Mouse (Mus musculus): ENCODE data around the gene Kras. TPM values are rescaled to one million over a fixed set of nuclear protein-coding genes. Genes with fewer than 3 reads are reported as not detected.

The Kras gene
- total and polyA plus RNA-seq, 3 experiments, result 5.9 to 32.8 (median 18.8) TPM

GRCm38 (mm10) chr6:145250820-145251219 is 781 bp upstream of the Kras start:
- peaks cover 12% of the 10 kb centered on the region for H3K27me3 ChIP-seq (replicated peaks)
- dilution Hi-C loops (cut with MboI; ENCODE audit: extremely low pct_ligation_motif_present, extremely low pct_unique_long_range_greater_than_20kb, low sequenced_read_pairs) (no loop called here), in situ Hi-C loops (cut with MboI; ENCODE audit: low pct_ligation_motif_present, low pct_unique_long_range_greater_than_20kb, low sequenced_read_pairs) (no loop called here)
- TF ChIP-seq BHLHE40 (IDR thresholded peaks at IDR 0.05; ENCODE audit: low read depth, low read length) (no peak), ZKSCAN1 (IDR thresholded peaks at IDR 0.05; ENCODE audit: borderline replicate concordance, low read depth, low read length) (no peak), ELF1 (IDR thresholded peaks at IDR 0.05; ENCODE audit: low read depth, low read length) (no peak), GABPA (IDR thresholded peaks at IDR 0.05; ENCODE audit: insufficient replicate concordance, low read depth, low read length) (no peak), ZC3H11A (IDR thresholded peaks at IDR 0.05; ENCODE audit: low read depth, low read length) (no peak), TCF12 (IDR thresholded peaks at IDR 0.05; ENCODE audit: low read depth, low read length) (no peak), POLR2AphosphoS2 (IDR thresholded peaks at IDR 0.05; ENCODE audit: low read depth, low read length) (no peak), NELFE (IDR thresholded peaks at IDR 0.05; ENCODE audit: low read depth, low read length) (no peak), SIN3A (IDR thresholded peaks at IDR 0.05; ENCODE audit: low read length) (no peak), CTCF (conservative IDR thresholded peaks at IDR 0.05 in 1 of 2, IDR thresholded peaks at IDR 0.05 in 1 of 2; ENCODE audit: low read depth in 2 of 2, low read length in 2 of 2) (no peak), E2F4 (IDR thresholded peaks at IDR 0.05; ENCODE audit: insufficient replicate concordance, low read depth, low read length) (no peak), CHD1 (IDR thresholded peaks at IDR 0.05; ENCODE audit: low read depth, low read length) (no peak), RCOR1 (conservative IDR thresholded peaks at IDR 0.05; ENCODE audit: low read depth, low read length) (no peak), MAX (IDR thresholded peaks at IDR 0.05; ENCODE audit: low read length) (no peak), JUND (conservative IDR thresholded peaks at IDR 0.05; ENCODE audit: low read depth, low read length) (no peak), HCFC1 (IDR thresholded peaks at IDR 0.05; ENCODE audit: low read depth, low read length) (no peak), UBTF (IDR thresholded peaks at IDR 0.05; ENCODE audit: low read depth, low read length) (no peak), MXI1 (IDR thresholded peaks at IDR 0.05; ENCODE audit: low read depth, low read length) (no peak), IRF4 (IDR thresholded peaks at IDR 0.05; ENCODE audit: low read depth, low read length) (no peak)
- H3K9me3 ChIP-seq (replicated peaks; ENCODE audit: low read length), result no peaks in the 10 kb centered on the region
- peak overlapping the region; percentile 37 to 90 (median 70) for H3K4me3 ChIP-seq (replicated peaks in 1 of 3; ENCODE audit: low read depth in 2 of 3, low read length in 2 of 3, poor library complexity in 1 of 3)
- H3K4me1 ChIP-seq (ENCODE audit: control insufficient read depth in 1 of 2, insufficient read depth in 2 of 2), result peaks cover 8 to 21% of the 10 kb centered on the region in 2 experiments; a peak in 3 of 4 replicates
- peak overlapping the region; percentile 26 for H3K9ac ChIP-seq (ENCODE audit: insufficient read depth, low read depth)
- H3K79me2 ChIP-seq (replicated peaks; ENCODE audit: control insufficient read depth, extremely low read depth, insufficient read depth, poor library complexity, severe bottlenecking), result peaks cover 19% of the 10 kb centered on the region
- peaks cover 0 to 13% of the 10 kb centered on the region in 2 experiments for H3K36me3 ChIP-seq (replicated peaks in 1 of 2; ENCODE audit: control insufficient read depth in 1 of 2, insufficient read depth in 1 of 2, low read length in 1 of 2)
- no peak for DNase-seq (ENCODE audit: extremely low read depth)
- H3K4me2 ChIP-seq (ENCODE audit: insufficient read depth, low read depth, poor library complexity, severe bottlenecking), result peak overlapping the region; percentile 55
- H3K27ac ChIP-seq (ENCODE audit: insufficient read depth, low read depth), result no peak overlapping the region

- DNase-seq (ENCODE audit: extremely low read depth), result peak; percentile 40
- H3K9ac ChIP-seq (ENCODE audit: insufficient read depth, low read depth), result peak overlapping the region; percentile 69
- H3K4me1 ChIP-seq (ENCODE audit: control insufficient read depth in 1 of 2, insufficient read depth in 2 of 2), result peaks cover 8 to 21% of the 10 kb centered on the region in 2 experiments; a peak in 3 of 4 replicates
- peak overlapping the region; percentile 70 to 90 (median 88) for H3K4me3 ChIP-seq (replicated peaks in 1 of 3; ENCODE audit: low read depth in 2 of 3, low read length in 2 of 3, poor library complexity in 1 of 3)
- peaks cover 22% of the 10 kb centered on the region for H3K79me2 ChIP-seq (replicated peaks; ENCODE audit: control insufficient read depth, extremely low read depth, insufficient read depth, poor library complexity, severe bottlenecking)
- peaks cover 0 to 19% of the 10 kb centered on the region in 2 experiments for H3K36me3 ChIP-seq (replicated peaks in 1 of 2; ENCODE audit: control insufficient read depth in 1 of 2, insufficient read depth in 1 of 2, low read length in 1 of 2)
- H3K4me2 ChIP-seq (ENCODE audit: insufficient read depth, low read depth, poor library complexity, severe bottlenecking), result peak overlapping the region; percentile 81
- no peaks in the 10 kb centered on the region for H3K9me3 ChIP-seq (replicated peaks; ENCODE audit: low read length)
- H3K27me3 ChIP-seq (replicated peaks), result peaks cover 12% of the 10 kb centered on the region
- in situ Hi-C loops (cut with MboI; ENCODE audit: low pct_ligation_motif_present, low pct_unique_long_range_greater_than_20kb, low sequenced_read_pairs) (loop anchor here (5.0 kb wide), 1 partner anchor 93 kb away; no protein-coding TSS in a partner anchor), dilution Hi-C loops (cut with MboI; ENCODE audit: extremely low pct_ligation_motif_present, extremely low pct_unique_long_range_greater_than_20kb, low sequenced_read_pairs) (no loop called here)
- no peak overlapping the region for H3K27ac ChIP-seq (ENCODE audit: insufficient read depth, low read depth)
- TF ChIP-seq TCF12 (IDR thresholded peaks at IDR 0.05; ENCODE audit: low read depth, low read length) (peak; percentile 47; the same call in 1 of the 2 replicates), CHD2 (IDR thresholded peaks at IDR 0.05; ENCODE audit: low read length) (peak; percentile 75; the same call in 1 of the 2 replicates), ZNF384 (IDR thresholded peaks at IDR 0.05; ENCODE audit: low read depth, low read length) (no peak), MAFK (IDR thresholded peaks at IDR 0.05; ENCODE audit: insufficient replicate concordance, low read length) (no peak), IRF4 (IDR thresholded peaks at IDR 0.05; ENCODE audit: low read depth, low read length) (no peak), JUND (conservative IDR thresholded peaks at IDR 0.05; ENCODE audit: low read depth, low read length) (no peak), JUN (IDR thresholded peaks at IDR 0.05; ENCODE audit: insufficient read depth, low read depth, low read length) (no peak), MAX (IDR thresholded peaks at IDR 0.05; ENCODE audit: low read length) (no peak), USF2 (conservative IDR thresholded peaks at IDR 0.05; ENCODE audit: low read depth, low read length) (no peak), SMC3 (IDR thresholded peaks at IDR 0.05; ENCODE audit: low read depth, low read length) (no peak), KAT2A (IDR thresholded peaks at IDR 0.05; ENCODE audit: insufficient replicate concordance, low read length) (no peak), SIN3A (IDR thresholded peaks at IDR 0.05; ENCODE audit: low read length) (no peak; the same call in 1 of the 2 replicates), ZC3H11A (IDR thresholded peaks at IDR 0.05; ENCODE audit: low read depth, low read length) (no peak), MEF2A (IDR thresholded peaks at IDR 0.05; ENCODE audit: borderline replicate concordance, low read depth, low read length) (no peak), CTCF (conservative IDR thresholded peaks at IDR 0.05 in 1 of 2, IDR thresholded peaks at IDR 0.05 in 1 of 2; ENCODE audit: low read depth in 2 of 2, low read length in 2 of 2) (no peak), CHD1 (IDR thresholded peaks at IDR 0.05; ENCODE audit: low read depth, low read length) (no peak), POLR2A (IDR thresholded peaks at IDR 0.05; ENCODE audit: low read depth, low read length) (no peak)
Observed at GRCm38 (mm10) chr6:145249291-145250184, 501 bp downstream of the Kras start.

Data from CH12.LX (cell line).